Mouse (Mus musculus): ENCODE measurements around the gene Acot7.
A peak's percentile ranks its signal among the peaks of the same experiment; 100 is the strongest.
"Not testable (repeated sequence)": the region's sequence is repeated elsewhere in the genome, so short reads cannot be mapped to it uniquely, and the experiment has no call there.

Gene Acot7

GRCm38 (mm10) chr4:152212091-152212505 is 34.2 kb downstream of the Acot7 start:
- peak; percentile 41 to 69 for DNase-seq

- peak; percentile 63 to 79 for DNase-seq
Measured at GRCm38 (mm10) chr4:152212531-152212930, 34.6 kb downstream of the Acot7 start.

- no peak for DNase-seq
Measured at GRCm38 (mm10) chr4:152212974-152213373, 35.0 kb downstream of the Acot7 start.

- peak; percentile 87 to 95 for DNase-seq
Measured at GRCm38 (mm10) chr4:152213760-152214480, 36.0 kb downstream of the Acot7 start.

- no peak for DNase-seq
Measured at GRCm38 (mm10) chr4:152214871-152215415, 37.0 kb downstream of the Acot7 start.

GRCm38 (mm10) chr4:152219591-152219990 is 41.7 kb downstream of the Acot7 start:
- no peak for DNase-seq

- no peak for DNase-seq
Measured at GRCm38 (mm10) chr4:152220771-152221410, 43.0 kb downstream of the Acot7 start.

GRCm38 (mm10) chr4:152221411-152221887 is 43.5 kb downstream of the Acot7 start:
- DNase-seq, result no peak

GRCm38 (mm10) chr4:152222111-152222510 is 44.2 kb downstream of the Acot7 start:
- peak; percentile 41 to 51 for DNase-seq

- no peak for DNase-seq
Measured at GRCm38 (mm10) chr4:152222513-152222912, 44.6 kb downstream of the Acot7 start.

- no peak for DNase-seq
Measured at GRCm38 (mm10) chr4:152224156-152224555, 46.2 kb downstream of the Acot7 start.

- DNase-seq, result no peak
Measured at GRCm38 (mm10) chr4:152226901-152227486, 49.1 kb downstream of the Acot7 start.

GRCm38 (mm10) chr4:152227749-152228527 is 50.0 kb downstream of the Acot7 start:
- no peak for DNase-seq

- DNase-seq, result not testable (repeated sequence)
Measured at GRCm38 (mm10) chr4:152230331-152230730, 52.4 kb downstream of the Acot7 start.

- DNase-seq, result no peak
Measured at GRCm38 (mm10) chr4:152231326-152231725, 53.4 kb downstream of the Acot7 start.

- no peak for DNase-seq
Measured at GRCm38 (mm10) chr4:152232411-152232903, 54.5 kb downstream of the Acot7 start.

- no peak for DNase-seq
Measured at GRCm38 (mm10) chr4:152239974-152240373, 62.0 kb downstream of the Acot7 start.

GRCm38 (mm10) chr4:152243241-152243891 is 65.4 kb downstream of the Acot7 start:
- DNase-seq, result no peak

GRCm38 (mm10) chr4:152243969-152244368 is 66.0 kb downstream of the Acot7 start:
- no peak for DNase-seq

GRCm38 (mm10) chr4:152244545-152245522 is 66.9 kb downstream of the Acot7 start:
- DNase-seq, result no peak

GRCm38 (mm10) chr4:152246011-152246410 is 68.1 kb downstream of the Acot7 start:
- DNase-seq, result no peak

All from kidney, postnatal 36 days (tissue).